Mouse (Mus musculus): ENCODE measurements around the gene Prom2.
A peak's percentile ranks its signal among the peaks of the same experiment; 100 is the strongest.

Gene Prom2

DNA sequence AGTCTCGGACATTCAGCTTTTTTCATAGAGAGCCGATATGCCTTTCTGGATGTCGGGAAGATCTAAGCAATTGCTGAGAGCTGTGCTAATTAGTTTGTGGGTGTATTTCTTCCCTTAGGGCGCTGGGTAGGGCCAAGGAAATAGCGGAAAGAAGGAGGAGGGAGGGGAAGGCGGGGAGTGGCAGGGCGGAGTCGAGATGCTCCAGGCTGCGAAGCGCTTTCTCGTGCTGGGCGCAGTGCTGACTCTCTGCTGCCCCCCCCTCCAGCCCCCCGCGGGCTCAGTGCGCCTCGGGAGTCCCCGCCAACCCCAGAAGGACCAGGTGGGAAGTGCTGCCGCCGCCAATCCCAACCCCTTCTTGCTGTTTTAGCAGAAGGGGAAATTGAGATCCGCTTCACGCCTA lies 58.3 kb downstream of the Prom2 start:
- peak; percentile 24 for DNase-seq

DNA sequence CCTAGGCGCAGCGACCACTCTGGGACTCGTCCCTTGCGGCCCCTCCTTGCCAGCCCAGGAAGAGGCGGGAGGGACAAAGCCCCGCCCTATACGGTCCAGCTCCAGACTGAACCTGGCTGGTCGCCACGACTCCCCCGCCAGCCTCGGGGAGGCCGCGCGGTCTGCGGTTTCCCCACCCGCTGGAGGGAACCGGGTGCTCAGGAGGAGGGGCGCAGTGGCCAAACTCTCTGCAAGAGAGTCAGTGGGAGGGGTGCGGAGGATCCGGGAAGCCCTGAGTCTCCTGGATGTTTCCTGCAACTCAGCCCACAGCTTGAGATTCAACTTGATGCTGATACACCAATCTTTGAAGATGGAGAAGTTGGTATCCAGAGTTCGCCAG lies 58.7 kb downstream of the Prom2 start:
- DNase-seq = peak; percentile 43

- DNase-seq = no peak
Observed at GRCm38 (mm10) chr2:127481841-127482532, 59.3 kb downstream of the Prom2 start.

DNA sequence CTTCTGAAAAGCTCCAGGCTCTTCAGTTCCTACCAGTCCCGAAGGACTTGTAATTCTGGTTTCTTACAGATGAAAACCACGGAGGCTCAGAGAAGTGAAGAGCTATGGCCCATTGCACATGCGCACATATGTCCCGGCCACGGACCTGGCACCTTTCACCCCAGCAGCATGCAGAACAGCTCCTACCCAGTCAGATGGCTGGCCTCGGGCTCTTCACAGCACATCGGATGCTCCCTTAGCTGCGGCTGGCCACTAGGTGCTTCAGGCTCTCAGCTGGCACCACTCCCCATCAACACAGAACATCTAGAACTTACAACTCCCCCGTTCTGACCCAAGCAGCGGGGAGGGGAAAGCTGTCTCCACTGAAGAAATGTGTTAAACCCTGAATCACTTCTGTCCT lies 61.5 kb downstream of the Prom2 start:
- DNase-seq = no peak

GRCm38 (mm10) chr2:127479210-127479609 lies 62.1 kb downstream of the Prom2 start:
- peak; percentile 33 for DNase-seq

Data from right cerebral cortex, postnatal 25 days (tissue).